Comparison of ENCODE assay signal across 29 mouse cellular contexts in genomic region chr15:22947234-22947633, GRCm38 (mm10).
"Had no signal": no experiment of that assay in that cellular context is flagged by ENCODE, and none has a peak within 500 bp of the region (broad histone marks: within the 10 kb centered on the region; RNA-seq: fewer than 3 reads in every experiment).

No protein-coding gene starts in this region.

- H3K9ac ChIP-seq: limb, embryonic 12.5 days; limb, embryonic 13.5 days; limb, embryonic 15.5 days; liver, embryonic 12.5 days; liver, embryonic 13.5 days; liver, embryonic 14.5 days; liver, embryonic 15.5 days; liver, postnatal 0 days; lung, embryonic 14.5 days; lung, embryonic 15.5 days; midbrain, embryonic 12.5 days; midbrain, embryonic 13.5 days; midbrain, embryonic 15.5 days; neural tube, embryonic 12.5 days had no signal

- H3K4me2 ChIP-seq: limb, embryonic 12.5 days; limb, embryonic 13.5 days; limb, embryonic 15.5 days; liver, embryonic 11.5 days; liver, embryonic 12.5 days; liver, embryonic 13.5 days; liver, embryonic 15.5 days; lung, embryonic 14.5 days; lung, embryonic 15.5 days; midbrain, embryonic 11.5 days; midbrain, embryonic 12.5 days; midbrain, embryonic 13.5 days; midbrain, embryonic 15.5 days; neural tube, embryonic 12.5 days had no signal

- H3K36me3 ChIP-seq: limb, embryonic 10.5 days; limb, embryonic 12.5 days; limb, embryonic 13.5 days; limb, embryonic 15.5 days; liver, embryonic 12.5 days; liver, embryonic 13.5 days; liver, embryonic 15.5 days; lung, embryonic 15.5 days; midbrain, embryonic 10.5 days; midbrain, embryonic 12.5 days; midbrain, embryonic 13.5 days; midbrain, embryonic 15.5 days; neural tube, embryonic 12.5 days had no signal

- H3K4me3 ChIP-seq: limb, embryonic 10.5 days; limb, embryonic 12.5 days; limb, embryonic 13.5 days; limb, embryonic 15.5 days; liver, embryonic 12.5 days; liver, embryonic 13.5 days; liver, embryonic 15.5 days; lung, embryonic 15.5 days; megakaryocyte, embryonic 14.5 days; midbrain, embryonic 10.5 days; midbrain, embryonic 12.5 days; midbrain, embryonic 13.5 days; midbrain, embryonic 15.5 days; myocyte; neural tube, embryonic 12.5 days had no signal

- H3K27me3 ChIP-seq: limb, embryonic 12.5 days; limb, embryonic 13.5 days; limb, embryonic 15.5 days; liver, embryonic 12.5 days; liver, embryonic 13.5 days; liver, embryonic 15.5 days; lung, embryonic 15.5 days; megakaryocyte, embryonic 14.5 days; midbrain, embryonic 12.5 days; midbrain, embryonic 13.5 days; midbrain, embryonic 15.5 days; neural tube, embryonic 12.5 days had no signal

- DNase-seq: left cerebral cortex, postnatal 4 days; liver; liver, embryonic 13.5 days; liver, postnatal 0 days; lung, adult 18-20 months; lung, adult 2 months; lung, embryonic 14.5 days; lung, postnatal 10 days; lung, postnatal 14 days; lung, postnatal 36 days; midbrain, embryonic 14.5 days had no signal

- H3K4me1 ChIP-seq: limb, embryonic 10.5 days; limb, embryonic 12.5 days; limb, embryonic 13.5 days; limb, embryonic 15.5 days; liver, embryonic 12.5 days; liver, embryonic 13.5 days; liver, embryonic 15.5 days; lung, embryonic 15.5 days; megakaryocyte, embryonic 14.5 days; midbrain, embryonic 10.5 days; midbrain, embryonic 12.5 days; midbrain, embryonic 13.5 days; midbrain, embryonic 15.5 days; neural tube, embryonic 12.5 days had no signal

- H3K27ac ChIP-seq: limb, embryonic 10.5 days; limb, embryonic 12.5 days; limb, embryonic 13.5 days; limb, embryonic 15.5 days; liver, embryonic 12.5 days; liver, embryonic 13.5 days; liver, embryonic 14.5 days; liver, embryonic 15.5 days; lung, embryonic 15.5 days; macrophage; midbrain, embryonic 10.5 days; midbrain, embryonic 12.5 days; midbrain, embryonic 13.5 days; midbrain, embryonic 15.5 days; neural tube, embryonic 12.5 days had no signal

- H3K9me3 ChIP-seq: limb, embryonic 10.5 days; limb, embryonic 12.5 days; limb, embryonic 13.5 days; limb, embryonic 15.5 days; liver, embryonic 12.5 days; liver, embryonic 13.5 days; liver, embryonic 15.5 days; lung, embryonic 15.5 days; megakaryocyte, embryonic 14.5 days; midbrain, embryonic 10.5 days; midbrain, embryonic 12.5 days; midbrain, embryonic 13.5 days; midbrain, embryonic 15.5 days; neural tube, embryonic 12.5 days had no signal
